Mouse (Mus musculus): ENCODE measurements around the gene Cbr1. TPM values are rescaled to one million over a fixed set of nuclear protein-coding genes. Genes with fewer than 3 reads are reported as not detected.

Cbr1 gene
- total RNA-seq (2015) (3.2 and 4.8 TPM in 2 replicates), total RNA-seq (2017) (4.8 and 6.6 TPM in 2 replicates)

- no peak for ATAC-seq (ENCODE audit: poor library complexity, severe bottlenecking)
These were observed at the start of gene Cbr1 for GRCm38 (mm10) chr16:93605553-93605952. Cbr1 (plus strand) TSS chr16:93605853.

DNA sequence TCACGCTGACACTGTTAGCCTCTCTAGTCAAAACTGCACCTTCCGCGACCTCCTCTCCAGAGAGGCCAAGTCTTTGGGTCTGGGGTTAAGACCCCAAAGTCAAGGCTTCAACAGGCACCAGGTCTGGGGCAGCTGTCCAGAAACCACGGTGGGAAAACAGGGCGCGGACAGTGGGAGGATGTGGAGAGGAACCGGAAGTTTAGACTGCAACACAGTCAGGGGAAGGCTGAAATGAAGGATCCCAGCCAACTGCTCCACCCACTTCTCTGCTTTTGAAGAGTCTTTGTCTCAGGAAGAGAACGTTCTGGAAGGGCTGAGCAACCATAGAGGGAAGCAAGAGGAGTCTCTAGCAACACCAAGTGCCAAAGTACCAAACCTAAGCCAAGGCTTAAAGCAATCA lies 48.0 kb upstream of the Cbr1 start:
- no peak for ATAC-seq (ENCODE audit: poor library complexity, severe bottlenecking)

GRCm38 (mm10) chr16:93558499-93558898 lies 47.2 kb upstream of the Cbr1 start:
- no peak for ATAC-seq (ENCODE audit: poor library complexity, severe bottlenecking)

DNA sequence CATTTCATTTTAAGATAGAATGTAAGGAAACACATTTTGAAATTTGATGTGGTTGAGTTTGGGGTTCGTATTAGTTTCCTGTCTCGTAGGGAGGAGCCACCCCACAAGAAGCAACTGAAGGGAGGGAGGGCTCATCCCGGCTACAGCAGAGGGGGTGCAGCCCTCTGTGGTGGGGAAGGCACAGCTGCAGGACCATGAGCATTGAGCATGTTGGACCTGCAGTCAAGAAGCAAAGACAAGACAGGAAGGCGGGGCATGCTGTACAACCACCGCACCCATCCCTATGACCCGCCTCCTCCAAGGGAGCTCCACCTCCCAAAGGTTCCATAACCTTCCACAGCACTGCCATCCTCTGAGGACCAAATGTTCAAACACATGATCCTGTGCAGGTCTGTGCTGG lies 33.3 kb upstream of the Cbr1 start:
- peak; percentile 39 for ATAC-seq (ENCODE audit: poor library complexity, severe bottlenecking)

DNA sequence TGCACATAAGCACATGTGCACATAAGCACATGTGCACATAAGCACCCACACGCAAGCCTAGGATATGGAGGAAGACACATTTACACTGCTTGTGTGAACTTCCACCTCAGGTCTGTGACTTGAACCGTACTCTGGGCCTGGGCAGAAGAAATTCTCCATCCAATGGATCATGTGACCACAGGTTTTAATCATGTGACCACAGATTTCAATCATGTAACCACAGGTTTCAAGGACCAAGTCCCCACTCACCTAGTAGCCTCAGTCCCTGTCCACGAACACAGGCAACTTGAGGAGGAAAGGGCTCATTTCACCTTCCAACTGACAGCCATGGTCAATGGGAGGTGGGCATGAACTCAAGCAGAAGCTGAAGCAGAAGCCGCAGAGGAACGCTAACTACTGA lies 32.2 kb upstream of the Cbr1 start:
- no peak for ATAC-seq (ENCODE audit: poor library complexity, severe bottlenecking)

- peak; percentile 29; the same call in 1 of the 2 replicates for ATAC-seq (ENCODE audit: poor library complexity, severe bottlenecking)
These were observed 31.0 kb upstream of the Cbr1 start for GRCm38 (mm10) chr16:93574521-93575191.

- no peak for ATAC-seq (ENCODE audit: poor library complexity, severe bottlenecking)
These were observed 30.1 kb upstream of the Cbr1 start for GRCm38 (mm10) chr16:93575574-93575973.

DNA sequence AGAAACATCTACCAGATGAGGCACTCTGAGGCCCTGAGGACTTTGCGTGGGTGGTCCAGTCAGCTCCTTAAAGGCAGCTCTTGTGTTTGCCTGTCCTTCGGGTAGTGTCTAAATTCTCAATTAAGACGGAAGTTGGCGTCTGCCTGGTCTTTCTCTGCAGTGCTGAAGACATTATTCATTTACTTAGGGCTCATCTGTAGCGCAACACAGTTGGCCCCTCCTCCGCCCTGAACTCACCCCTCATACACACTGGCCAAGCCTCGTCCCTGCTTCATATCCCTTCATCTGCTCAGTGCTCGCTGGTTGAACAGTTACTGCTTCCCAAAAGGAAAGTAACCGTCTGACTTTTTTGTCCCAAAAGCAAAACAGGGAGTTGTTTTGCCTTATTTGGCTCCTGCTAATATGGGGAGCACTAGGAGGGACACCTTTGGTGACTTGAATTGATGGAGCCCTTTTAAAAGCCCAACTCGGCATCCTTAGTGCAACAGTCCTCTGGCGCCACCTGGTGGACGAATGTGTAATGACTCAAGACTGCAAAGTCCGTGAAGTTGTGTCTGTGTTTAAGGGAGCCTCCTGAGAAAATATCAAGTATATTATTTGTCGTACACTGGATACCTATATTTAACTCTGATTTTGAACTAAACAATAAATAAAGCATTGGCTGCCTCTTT lies 29.1 kb upstream of the Cbr1 start:
- peak; percentile 73 for ATAC-seq (ENCODE audit: poor library complexity, severe bottlenecking)

- no peak for ATAC-seq (ENCODE audit: poor library complexity, severe bottlenecking)
These were observed 27.2 kb upstream of the Cbr1 start for GRCm38 (mm10) chr16:93578346-93579005.

DNA sequence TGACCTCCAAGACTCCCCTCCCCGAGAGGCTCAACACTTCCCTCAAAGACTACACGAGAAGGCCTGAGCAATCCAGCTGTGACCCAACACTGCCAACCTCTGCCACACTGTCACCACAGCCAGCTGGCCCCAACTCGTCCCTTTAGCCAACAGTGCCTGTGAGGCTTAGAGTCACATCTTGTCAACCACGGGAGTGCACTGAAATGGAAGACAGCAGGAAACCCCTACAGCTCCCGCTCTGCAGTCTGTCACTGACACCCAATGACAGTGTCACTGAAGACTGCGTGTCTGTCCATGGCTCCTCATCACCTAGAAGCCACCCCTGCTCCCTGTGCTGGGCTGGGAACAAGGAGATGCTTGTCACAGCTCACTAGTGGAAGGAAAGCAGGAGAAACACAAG lies 24.5 kb upstream of the Cbr1 start:
- ATAC-seq (ENCODE audit: poor library complexity, severe bottlenecking) = no peak

DNA sequence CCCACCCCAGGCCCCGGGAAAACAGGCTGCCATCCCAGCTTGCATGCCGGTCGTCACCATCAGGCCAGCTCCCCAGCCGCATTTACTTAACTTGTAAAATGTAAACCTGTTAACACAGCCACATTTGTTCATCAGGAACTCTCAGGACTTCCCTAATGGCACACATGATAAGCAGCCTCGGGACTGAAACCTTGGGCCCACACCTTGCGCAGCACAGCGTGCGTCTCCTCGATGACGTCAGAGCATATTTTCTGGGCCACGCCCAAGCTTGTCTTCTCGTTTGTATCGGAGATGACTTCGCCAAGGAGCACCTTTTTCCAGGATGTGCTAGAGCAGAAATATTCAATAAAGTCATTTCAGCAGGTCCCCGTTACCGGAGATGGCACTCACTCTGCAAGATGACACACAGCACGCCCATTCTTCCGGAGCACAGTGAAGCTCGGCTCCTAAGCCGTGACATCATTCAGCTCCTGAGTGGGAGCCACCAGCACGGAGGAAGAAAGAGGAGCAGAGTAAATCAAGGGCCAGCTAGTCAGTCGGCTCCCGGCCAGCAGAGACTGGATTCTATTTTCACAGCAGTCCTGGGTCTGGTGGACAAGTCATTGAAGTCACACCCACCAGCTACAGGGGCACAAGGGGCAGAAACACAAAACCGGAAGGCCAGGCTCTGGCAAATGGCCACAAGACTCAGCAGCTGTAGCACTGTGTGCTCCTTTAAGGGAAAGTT lies 20.5 kb upstream of the Cbr1 start:
- peak; percentile 44 for ATAC-seq (ENCODE audit: poor library complexity, severe bottlenecking)

DNA sequence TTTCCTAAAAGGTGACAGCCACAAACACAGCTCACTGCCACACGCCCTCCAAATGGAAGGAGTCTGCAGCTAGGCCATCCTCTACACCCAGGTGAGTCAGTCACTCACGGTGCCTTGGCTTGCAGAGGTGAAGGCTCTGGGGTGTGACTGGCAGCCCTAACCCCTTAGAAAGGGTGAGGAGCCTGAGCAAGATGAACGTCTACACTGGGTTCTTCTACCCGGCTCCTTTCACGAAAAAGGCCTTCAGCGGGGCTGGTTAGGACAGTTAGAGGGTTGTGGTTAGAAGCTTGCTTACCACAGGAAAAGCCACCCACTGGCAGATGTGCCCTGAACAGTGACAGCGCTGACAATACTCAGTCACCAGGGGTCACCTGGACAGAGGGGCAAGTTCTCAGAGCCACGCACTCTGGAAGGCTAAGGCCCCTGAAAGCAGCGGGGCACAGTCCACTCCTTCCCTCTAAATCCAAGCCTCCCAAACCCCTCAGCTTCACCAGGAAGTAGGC lies 19.9 kb upstream of the Cbr1 start:
- peak; percentile 63 for ATAC-seq (ENCODE audit: poor library complexity, severe bottlenecking)

DNA sequence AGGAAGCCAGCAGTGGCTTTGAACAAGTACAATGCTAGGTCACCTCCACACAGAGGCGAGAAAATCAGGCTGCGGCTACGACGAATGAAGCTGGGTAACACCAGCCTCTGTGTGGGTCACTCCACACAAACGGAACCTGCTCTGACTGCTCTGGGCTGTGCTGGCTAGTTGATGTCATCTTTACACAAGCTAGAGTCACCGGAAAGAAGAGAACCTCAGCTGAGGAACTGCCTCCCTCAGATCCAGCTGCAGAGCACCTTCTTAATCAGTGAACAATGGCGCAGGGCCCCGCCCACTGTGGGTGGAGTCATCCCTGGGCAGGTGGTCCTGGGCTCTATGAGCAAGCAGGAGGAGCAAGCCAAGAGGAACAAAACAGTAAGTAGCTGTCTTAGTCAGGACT lies 19.3 kb upstream of the Cbr1 start:
- peak; percentile 66 for ATAC-seq (ENCODE audit: poor library complexity, severe bottlenecking)

DNA sequence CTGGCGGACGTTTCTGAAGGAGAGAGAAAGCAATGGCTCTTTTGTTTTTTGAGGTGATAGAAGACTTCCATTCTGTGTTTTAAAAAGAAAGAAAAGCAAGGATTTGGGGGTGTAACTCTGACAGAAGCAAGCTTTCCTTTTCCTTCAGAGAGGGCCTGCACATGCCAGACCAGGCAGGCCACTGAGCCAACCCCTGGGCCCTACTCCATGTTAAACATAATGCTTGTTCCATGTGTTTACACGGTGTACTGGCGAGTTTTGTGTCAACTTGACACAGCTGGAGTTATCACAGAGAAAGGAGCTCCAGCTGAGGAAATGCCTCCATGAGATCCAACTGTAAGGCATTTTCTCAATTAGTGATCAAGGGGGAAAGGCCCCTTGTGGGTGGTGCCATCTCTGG lies 17.4 kb upstream of the Cbr1 start:
- ATAC-seq (ENCODE audit: poor library complexity, severe bottlenecking) = no peak

GRCm38 (mm10) chr16:93590915-93591314 lies 14.7 kb upstream of the Cbr1 start:
- ATAC-seq (ENCODE audit: poor library complexity, severe bottlenecking) = no peak

- no peak for ATAC-seq (ENCODE audit: poor library complexity, severe bottlenecking)
These were observed 13.9 kb upstream of the Cbr1 start for GRCm38 (mm10) chr16:93591450-93592430.

DNA sequence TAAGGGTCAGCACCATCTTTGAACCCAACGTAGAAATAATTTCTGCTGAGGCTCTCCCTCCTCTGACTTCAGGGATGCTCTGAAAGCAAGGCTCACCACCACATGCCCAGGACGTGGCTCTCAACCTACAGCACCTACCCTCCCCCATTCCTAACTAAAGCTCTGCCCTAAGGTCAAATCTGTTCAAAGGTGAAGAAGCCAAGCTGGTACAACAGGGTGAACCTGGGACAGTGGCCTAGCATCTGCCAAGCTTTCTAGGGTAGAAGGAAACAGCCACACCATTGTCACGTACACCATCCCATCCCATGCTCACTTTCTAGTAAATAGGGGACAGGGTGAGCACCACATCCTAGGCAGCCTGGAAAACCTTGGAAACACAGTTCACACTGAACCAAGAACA lies 12.9 kb upstream of the Cbr1 start:
- no peak for ATAC-seq (ENCODE audit: poor library complexity, severe bottlenecking)

- ATAC-seq (ENCODE audit: poor library complexity, severe bottlenecking) = no peak
These were observed 12.2 kb upstream of the Cbr1 start for GRCm38 (mm10) chr16:93593406-93593805.

DNA sequence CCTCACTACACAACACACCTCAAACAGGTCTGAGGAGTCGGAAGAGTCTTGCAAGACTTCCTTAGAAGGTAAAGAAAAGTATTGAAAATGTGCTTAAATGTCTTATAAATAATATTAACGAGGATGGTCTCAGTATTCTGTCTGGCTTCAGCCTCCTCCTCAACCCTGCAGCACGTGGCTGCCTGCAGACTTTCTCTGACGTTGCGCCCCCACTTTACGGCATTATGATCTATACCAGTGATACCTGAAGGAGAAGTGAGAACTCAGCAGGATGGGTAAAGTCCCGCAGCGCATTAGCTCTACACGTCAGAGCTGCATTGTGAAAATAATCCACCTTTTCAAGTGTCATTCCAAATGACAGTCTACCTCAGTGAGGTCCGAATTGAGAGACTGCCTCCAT lies 11.2 kb upstream of the Cbr1 start:
- no peak for ATAC-seq (ENCODE audit: poor library complexity, severe bottlenecking)

- no peak for ATAC-seq (ENCODE audit: poor library complexity, severe bottlenecking)
These were observed 9.9 kb upstream of the Cbr1 start for GRCm38 (mm10) chr16:93595766-93596165.
